Mouse (Mus musculus): ENCODE measurements around the gene Gm49776. TPM values are rescaled to one million over a fixed set of nuclear protein-coding genes. Genes with fewer than 3 reads are reported as not detected.

Gm49776 gene
- polyA plus RNA-seq, 1 experiment: not detected

GRCm38 (mm10) chr16:18229622-18230021 is 28.5 kb downstream of the Gm49776 start:
- H3K36me3 ChIP-seq (ENCODE audit: control insufficient read depth, insufficient read depth, low read length): peaks cover 31% of the 10 kb centered on the region
- H3K4me3 ChIP-seq (ENCODE audit: control insufficient read depth, insufficient read depth, low read length): no peak overlapping the region
- no peak for DNase-seq
- 37% methylated on average over 11 of the region's 11 CpGs for WGBS
- H3K27me3 ChIP-seq (ENCODE audit: control insufficient read depth, insufficient read depth, low read length): no peaks in the 10 kb centered on the region
- peaks cover 54% of the 10 kb centered on the region for H3K4me1 ChIP-seq (replicated peaks; ENCODE audit: control insufficient read depth, insufficient read depth, low read length)
- TF ChIP-seq POLR2A (IDR thresholded peaks at IDR 0.05; ENCODE audit: control insufficient read depth, extremely low read depth, insufficient read depth, low read length, poor library complexity): no peak
- no peak for TF ChIP-seq CTCF (IDR thresholded peaks at IDR 0.05; ENCODE audit: borderline replicate concordance, control insufficient read depth, extremely low read depth, insufficient read depth, low read length, poor library complexity)
- H3K27ac ChIP-seq (ENCODE audit: control insufficient read depth, insufficient read depth, low read length): peak overlapping the region; percentile 63

- Histone ChIP-seq H3K36me3 (ENCODE audit: control insufficient read depth, insufficient read depth, low read length) (peaks cover 39% of the 10 kb centered on the region), H3K27me3 (ENCODE audit: control insufficient read depth, insufficient read depth, low read length) (no peaks in the 10 kb centered on the region), H3K4me3 (ENCODE audit: control insufficient read depth, insufficient read depth, low read length) (no peak overlapping the region), H3K27ac (ENCODE audit: control insufficient read depth, insufficient read depth, low read length) (no peak overlapping the region), H3K4me1 (replicated peaks; ENCODE audit: control insufficient read depth, insufficient read depth, low read length) (peaks cover 47% of the 10 kb centered on the region)
- 98% methylated on average over 4 of the region's 4 CpGs for WGBS
- TF ChIP-seq POLR2A (IDR thresholded peaks at IDR 0.05; ENCODE audit: control insufficient read depth, extremely low read depth, insufficient read depth, low read length, poor library complexity) (no peak), CTCF (IDR thresholded peaks at IDR 0.05; ENCODE audit: borderline replicate concordance, control insufficient read depth, extremely low read depth, insufficient read depth, low read length, poor library complexity) (no peak)
- no peak for DNase-seq
Measured at GRCm38 (mm10) chr16:18228856-18229255, 29.3 kb downstream of the Gm49776 start.

DNA sequence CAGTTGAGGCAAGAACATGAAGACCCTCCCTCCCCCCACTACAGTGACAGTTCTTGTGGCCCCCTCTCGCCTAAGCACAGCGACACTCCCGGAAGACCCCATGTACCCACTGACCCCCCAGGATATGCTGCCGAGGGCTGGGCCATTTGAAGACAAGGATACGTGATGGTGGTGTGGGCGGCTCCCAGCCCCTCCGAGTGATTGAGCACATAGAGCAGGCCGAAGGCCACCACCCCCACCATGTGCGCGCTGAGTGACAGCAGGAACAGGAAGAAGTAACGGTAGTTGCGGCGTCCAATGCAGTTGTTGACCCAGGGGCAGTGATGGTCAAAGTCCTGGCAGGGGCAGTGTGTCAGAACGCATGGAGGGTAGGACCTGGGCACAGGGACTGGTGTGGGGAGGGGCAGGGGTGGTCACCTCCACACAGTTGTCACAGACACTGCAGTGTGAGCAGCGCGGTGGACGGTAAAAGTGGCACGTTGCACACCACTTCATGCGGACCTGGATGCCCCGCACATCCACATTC is 30.2 kb downstream of the Gm49776 start:
- Histone ChIP-seq H3K4me3 (ENCODE audit: control insufficient read depth, insufficient read depth, low read length) (no peak overlapping the region), H3K27ac (ENCODE audit: control insufficient read depth, insufficient read depth, low read length) (no peak overlapping the region), H3K36me3 (ENCODE audit: control insufficient read depth, insufficient read depth, low read length) (peaks cover 46% of the 10 kb centered on the region), H3K27me3 (ENCODE audit: control insufficient read depth, insufficient read depth, low read length) (no peaks in the 10 kb centered on the region), H3K4me1 (replicated peaks; ENCODE audit: control insufficient read depth, insufficient read depth, low read length) (peaks cover 40% of the 10 kb centered on the region)
- WGBS: 99% methylated on average over 20 of the region's 20 CpGs
- DNase-seq: no peak
- TF ChIP-seq CTCF (IDR thresholded peaks at IDR 0.05; ENCODE audit: borderline replicate concordance, control insufficient read depth, extremely low read depth, insufficient read depth, low read length, poor library complexity) (no peak), POLR2A (IDR thresholded peaks at IDR 0.05; ENCODE audit: control insufficient read depth, extremely low read depth, insufficient read depth, low read length, poor library complexity) (no peak)

DNA sequence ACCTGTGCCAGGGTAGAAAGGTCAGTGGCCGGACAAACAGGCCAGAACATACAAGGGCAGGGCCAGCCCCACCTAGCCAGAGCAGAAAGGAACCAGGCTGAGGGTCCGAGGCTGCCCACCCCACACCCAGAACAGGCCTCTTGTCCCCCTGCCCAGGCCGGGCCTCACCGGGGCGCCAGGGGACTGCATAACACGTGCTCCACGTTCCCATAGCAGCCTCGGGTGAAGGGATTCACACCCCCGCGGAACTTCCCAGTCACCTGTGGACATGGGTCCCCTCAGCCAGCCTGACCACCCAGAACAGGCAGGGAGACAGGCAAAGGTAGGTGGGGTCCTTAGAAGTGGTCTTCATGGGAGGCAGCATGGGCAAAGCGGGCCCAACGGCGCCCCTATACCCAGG is 30.9 kb downstream of the Gm49776 start:
- DNase-seq: no peak
- H3K27ac ChIP-seq (ENCODE audit: control insufficient read depth, insufficient read depth, low read length): no peak overlapping the region
- TF ChIP-seq CTCF (IDR thresholded peaks at IDR 0.05; ENCODE audit: borderline replicate concordance, control insufficient read depth, extremely low read depth, insufficient read depth, low read length, poor library complexity) (no peak), POLR2A (IDR thresholded peaks at IDR 0.05; ENCODE audit: control insufficient read depth, extremely low read depth, insufficient read depth, low read length, poor library complexity) (no peak)
- no peaks in the 10 kb centered on the region for H3K27me3 ChIP-seq (ENCODE audit: control insufficient read depth, insufficient read depth, low read length)
- H3K36me3 ChIP-seq (ENCODE audit: control insufficient read depth, insufficient read depth, low read length): peaks cover 51% of the 10 kb centered on the region
- WGBS: 98% methylated on average over 13 of the region's 13 CpGs
- peaks cover 36% of the 10 kb centered on the region for H3K4me1 ChIP-seq (replicated peaks; ENCODE audit: control insufficient read depth, insufficient read depth, low read length)
- H3K4me3 ChIP-seq (ENCODE audit: control insufficient read depth, insufficient read depth, low read length): no peak overlapping the region

DNA sequence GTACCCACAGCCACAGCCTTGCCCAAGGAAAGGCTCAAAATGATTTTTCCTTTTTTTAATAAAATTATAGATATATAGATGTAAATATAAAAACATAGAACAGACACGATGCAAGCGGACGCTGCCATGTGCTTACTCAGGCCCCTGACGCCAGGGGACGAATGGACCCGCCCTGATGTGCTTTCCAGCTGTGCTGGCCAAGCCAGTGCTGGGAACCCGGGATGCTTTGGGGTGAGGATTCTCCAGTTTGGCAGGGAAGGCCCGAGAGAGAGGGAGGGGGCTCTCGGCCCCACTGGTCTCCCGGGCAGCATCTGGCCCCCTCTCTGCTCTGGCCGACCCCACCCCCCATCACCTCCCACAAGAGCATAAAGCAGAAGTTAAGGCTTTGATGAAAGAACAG is 35.9 kb downstream of the Gm49776 start:
- 86% methylated on average over 11 of the region's 11 CpGs for WGBS
- H3K4me3 ChIP-seq (ENCODE audit: control insufficient read depth, insufficient read depth, low read length): no peak overlapping the region
- H3K27ac ChIP-seq (ENCODE audit: control insufficient read depth, insufficient read depth, low read length): no peak overlapping the region
- H3K27me3 ChIP-seq (ENCODE audit: control insufficient read depth, insufficient read depth, low read length): no peaks in the 10 kb centered on the region
- TF ChIP-seq CTCF (IDR thresholded peaks at IDR 0.05; ENCODE audit: borderline replicate concordance, control insufficient read depth, extremely low read depth, insufficient read depth, low read length, poor library complexity) (no peak), POLR2A (IDR thresholded peaks at IDR 0.05; ENCODE audit: control insufficient read depth, extremely low read depth, insufficient read depth, low read length, poor library complexity) (no peak)
- peaks cover 28% of the 10 kb centered on the region for H3K4me1 ChIP-seq (replicated peaks; ENCODE audit: control insufficient read depth, insufficient read depth, low read length)
- no peak for DNase-seq
- peaks cover 44% of the 10 kb centered on the region for H3K36me3 ChIP-seq (ENCODE audit: control insufficient read depth, insufficient read depth, low read length)

DNA sequence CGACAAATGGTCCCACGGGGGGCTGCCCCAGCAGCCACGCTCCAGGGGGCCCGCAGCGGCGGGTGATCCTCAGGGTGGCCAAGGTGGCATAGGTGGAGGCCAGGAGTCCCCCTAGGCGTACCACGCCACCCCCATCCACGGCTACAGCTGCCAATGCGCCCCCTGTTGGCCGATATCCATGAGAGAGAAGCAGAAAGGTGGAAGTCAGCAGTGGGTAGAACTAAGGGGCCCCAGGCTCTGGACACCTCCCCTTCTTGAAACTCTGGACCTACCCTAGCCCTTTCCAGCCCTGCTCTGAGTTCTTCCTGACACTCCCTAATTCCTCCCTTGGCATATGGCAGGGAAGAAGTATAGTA is 36.6 kb downstream of the Gm49776 start:
- peaks cover 39% of the 10 kb centered on the region for H3K36me3 ChIP-seq (ENCODE audit: control insufficient read depth, insufficient read depth, low read length)
- no peak overlapping the region for H3K4me3 ChIP-seq (ENCODE audit: control insufficient read depth, insufficient read depth, low read length)
- no peaks in the 10 kb centered on the region for H3K27me3 ChIP-seq (ENCODE audit: control insufficient read depth, insufficient read depth, low read length)
- H3K4me1 ChIP-seq (replicated peaks; ENCODE audit: control insufficient read depth, insufficient read depth, low read length): peaks cover 28% of the 10 kb centered on the region
- DNase-seq: no peak
- H3K27ac ChIP-seq (ENCODE audit: control insufficient read depth, insufficient read depth, low read length): no peak overlapping the region
- no peak for TF ChIP-seq POLR2A (IDR thresholded peaks at IDR 0.05; ENCODE audit: control insufficient read depth, extremely low read depth, insufficient read depth, low read length, poor library complexity)
- TF ChIP-seq CTCF (IDR thresholded peaks at IDR 0.05; ENCODE audit: borderline replicate concordance, control insufficient read depth, extremely low read depth, insufficient read depth, low read length, poor library complexity): peak; percentile 33; the same call in 1 of the 2 replicates
- WGBS: 86% methylated on average over 11 of the region's 11 CpGs
